Mouse (Mus musculus): ENCODE measurements around the gene Prss8.
"Not testable (repeated sequence)": the region's sequence is repeated elsewhere in the genome, so short reads cannot be mapped to it uniquely, and the experiment has no call there.

Prss8 gene

DNA sequence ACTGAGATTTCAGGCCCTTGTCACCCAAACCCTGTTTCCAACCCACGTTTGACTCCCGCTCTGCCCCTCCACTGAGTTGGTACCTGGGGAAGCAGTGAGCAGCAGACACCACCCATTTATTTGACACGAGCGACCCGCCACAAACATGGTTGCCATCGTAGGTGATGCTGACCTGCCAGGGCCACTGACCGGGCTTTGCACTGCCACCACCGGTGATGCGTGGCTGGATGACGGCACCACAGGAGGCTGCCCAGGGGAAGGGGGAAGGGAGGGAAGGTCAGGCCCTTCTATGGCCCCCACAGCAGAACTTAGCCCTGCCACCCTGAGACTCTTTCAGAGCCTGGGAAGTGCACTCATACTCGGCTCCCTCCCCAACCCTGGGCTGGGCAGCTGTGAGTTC is 2.2 kb downstream of the Prss8 start:
- no peak for DNase-seq

DNA sequence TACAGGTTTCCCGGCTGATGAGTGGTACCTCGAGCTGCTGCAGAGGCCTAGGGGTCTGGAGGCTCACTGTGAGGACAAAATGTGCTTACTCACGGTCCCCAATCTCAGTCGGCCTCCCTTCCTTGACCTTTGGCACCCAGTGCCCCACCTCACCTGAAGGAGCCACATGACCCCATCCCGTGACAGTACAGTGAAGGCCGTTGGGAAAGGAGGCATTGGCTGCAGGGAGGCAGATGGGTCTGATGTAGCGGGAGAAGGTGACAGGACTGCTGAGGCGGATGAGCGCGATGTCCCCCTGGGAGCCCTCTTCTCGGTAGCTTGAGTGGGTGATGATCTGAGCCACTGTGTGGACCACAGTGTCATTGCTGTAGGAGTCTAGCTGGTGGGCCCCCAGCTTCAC is 3.1 kb downstream of the Prss8 start:
- no peak for DNase-seq

DNA sequence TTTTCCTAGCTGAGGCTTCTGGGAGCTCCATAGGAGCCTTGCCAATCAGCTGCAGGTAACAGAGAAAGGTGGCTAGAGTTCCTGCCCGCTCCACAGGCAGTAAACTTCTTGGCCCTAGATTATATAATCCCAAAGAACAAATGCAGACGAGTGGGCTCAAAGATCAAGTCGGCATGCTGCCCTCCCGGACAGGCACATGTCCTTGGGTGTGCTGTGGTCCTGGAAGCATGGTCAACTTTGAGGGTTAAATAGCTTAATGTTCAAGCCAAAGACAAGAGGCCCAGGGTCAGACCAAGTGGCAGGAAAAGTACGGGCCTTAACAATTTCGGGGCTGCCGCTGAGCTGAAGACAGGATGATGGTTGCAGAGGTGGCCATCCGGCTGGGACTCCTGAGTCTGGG is 3.8 kb downstream of the Prss8 start:
- no peak for DNase-seq

DNA sequence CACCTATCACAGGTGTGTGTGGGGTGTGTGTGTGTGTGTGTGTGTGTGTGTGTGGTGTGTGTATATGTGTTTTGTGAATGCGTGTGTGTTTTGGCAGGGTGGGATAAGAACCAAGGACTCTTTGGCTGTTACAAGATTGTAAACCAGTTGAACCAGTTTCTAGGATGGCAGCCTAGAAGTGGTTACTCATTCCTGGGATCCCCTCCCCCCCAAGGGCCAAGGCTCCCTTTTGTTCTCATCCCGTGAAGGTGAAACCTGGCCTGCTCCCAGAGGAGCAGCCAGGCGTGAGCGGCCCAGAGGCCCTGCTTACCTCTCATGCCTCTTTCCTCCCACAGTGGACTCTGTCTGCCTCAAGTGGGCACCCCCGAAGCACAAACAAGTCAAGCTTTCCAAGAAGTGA is 4.7 kb downstream of the Prss8 start:
- no peak for DNase-seq

DNA sequence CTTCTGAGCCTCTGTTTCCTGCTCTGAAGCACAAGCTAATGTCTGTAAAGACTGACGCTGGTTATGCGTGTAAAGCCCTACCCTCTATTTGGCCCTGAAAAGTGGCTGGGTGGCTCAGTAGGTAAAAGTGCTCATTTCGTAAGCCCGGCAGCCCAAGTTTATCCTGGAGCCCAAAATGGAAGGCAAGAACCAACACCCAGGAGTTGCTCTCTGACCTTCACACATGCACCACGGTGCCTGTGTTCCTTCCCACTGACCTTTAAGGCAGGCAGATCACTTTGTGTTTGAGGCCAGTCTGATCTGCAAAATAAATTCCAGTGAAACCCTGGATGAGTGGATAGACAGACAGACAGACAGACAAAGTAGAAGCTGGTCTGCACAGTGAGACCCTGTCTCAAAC is 6.2 kb downstream of the Prss8 start:
- no peak for DNase-seq

DNA sequence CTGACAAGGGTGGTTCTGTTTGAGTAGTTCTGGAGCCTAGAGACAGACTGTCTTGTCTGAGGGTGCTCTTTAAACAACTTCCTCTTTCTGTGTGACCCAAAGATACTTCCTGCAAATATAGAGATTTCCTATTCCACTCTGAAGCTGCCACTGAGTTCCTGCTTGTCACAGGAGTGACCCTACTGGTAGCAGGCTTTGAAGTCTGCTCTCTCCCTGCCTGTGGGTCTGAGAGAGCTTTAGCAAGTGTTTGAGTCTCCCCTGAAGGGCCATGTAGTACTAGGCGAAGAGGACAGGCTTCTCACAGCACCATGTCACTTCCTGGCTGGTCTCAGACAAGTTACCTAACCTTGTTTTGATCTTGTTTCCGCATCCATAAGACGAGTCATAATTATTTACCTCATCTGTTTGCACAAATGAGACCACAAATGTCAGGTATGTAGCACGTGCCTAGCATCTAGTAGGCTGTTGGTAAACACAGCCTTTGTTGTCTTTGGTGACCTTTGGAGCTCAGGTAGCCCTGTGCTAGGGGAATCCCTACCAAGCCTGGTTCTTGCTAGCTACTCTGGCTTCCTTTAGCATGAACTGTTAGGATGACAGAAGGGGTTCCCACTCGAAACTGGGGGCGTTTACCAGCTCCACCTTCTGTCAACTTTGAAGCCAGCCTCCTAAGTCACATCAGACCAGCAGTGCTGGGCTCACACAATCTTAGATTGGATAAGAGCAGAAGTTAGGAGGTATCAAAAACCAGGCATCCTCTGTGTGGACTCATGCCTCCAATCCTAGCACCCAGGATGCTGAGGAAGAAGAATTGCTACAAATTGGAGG is 7.2 kb downstream of the Prss8 start:
- DNase-seq = peak in 1 of 2 experiments; percentile 39

DNA sequence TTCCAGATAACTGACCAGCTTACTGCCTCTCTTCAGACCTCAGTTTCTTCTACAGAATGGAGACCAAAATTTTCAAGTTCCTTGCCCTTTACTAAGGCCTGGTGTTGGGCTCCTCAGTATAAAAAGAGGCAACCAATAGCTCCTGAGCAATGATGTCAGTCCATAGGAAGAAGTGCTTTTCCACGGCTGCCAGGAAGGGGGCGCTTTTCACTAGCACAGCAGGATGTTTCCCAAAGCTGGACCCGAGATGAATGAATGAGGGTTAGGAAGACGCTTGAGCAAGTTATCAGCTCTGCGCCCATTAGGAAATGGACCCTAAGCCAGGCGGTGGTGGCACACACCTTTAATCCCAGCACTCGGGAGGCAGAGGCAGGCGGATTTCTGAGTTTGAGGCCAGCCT is 8.4 kb downstream of the Prss8 start:
- no peak for DNase-seq

DNA sequence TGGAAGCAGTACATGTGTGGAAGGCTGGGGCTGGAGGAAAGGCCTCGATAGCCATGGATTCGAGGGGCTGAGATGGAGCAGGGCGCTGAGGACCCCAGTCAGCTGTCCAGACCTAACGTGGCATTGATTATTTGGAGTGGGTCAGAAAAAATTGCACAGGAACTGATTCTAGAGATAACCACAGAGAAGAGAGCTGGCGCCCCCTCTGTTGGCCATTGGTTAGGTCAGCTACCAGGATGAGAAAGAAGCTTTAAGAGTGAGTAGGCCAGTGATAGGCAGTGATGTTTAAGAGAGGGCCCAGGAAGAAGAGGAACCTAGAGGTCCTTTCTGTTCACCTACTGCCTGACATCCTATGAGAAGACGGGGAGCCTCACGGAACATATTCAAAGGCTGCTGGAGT is 10.6 kb downstream of the Prss8 start:
- DNase-seq = peak in 1 of 2 experiments; percentile 33

DNA sequence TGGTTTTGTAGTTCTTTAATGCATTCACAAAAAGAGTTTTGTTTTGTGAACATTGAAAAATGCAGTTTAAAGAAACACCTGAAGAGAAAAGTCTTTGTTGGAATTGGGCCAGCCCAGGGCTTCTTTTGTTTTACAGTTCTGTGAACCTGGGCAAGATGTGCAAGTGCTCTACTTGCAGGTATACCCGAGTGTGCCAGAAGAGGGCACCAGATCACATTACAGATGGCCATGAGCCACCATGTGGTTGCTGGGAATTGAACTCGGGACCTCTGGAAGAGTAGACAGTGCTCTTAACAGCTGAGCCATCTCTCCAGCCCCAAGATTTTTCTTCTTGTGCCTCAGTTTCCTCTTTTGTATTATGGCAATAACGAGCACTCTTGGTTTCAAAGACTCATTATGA is 11.7 kb downstream of the Prss8 start:
- peak in 1 of 2 experiments; percentile 70 for DNase-seq

DNA sequence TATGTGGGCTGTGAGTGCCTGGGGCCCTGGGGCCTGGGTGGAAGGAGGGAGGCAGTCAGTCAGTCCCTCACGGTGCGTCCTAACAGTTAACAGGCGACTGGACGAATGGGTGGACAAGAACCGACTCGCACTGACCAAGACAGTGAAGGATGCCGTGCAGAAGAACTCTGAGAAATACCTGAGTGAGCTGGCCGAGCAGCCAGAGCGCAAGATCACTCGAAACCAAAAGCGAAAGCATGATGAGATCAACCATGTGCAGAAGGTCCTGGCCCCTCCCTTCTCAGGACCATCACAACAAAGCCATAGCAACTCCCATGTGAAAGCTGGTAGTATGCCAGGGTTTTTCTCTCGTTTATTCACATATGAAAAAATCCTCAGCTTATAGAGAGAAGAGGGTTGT is 14.6 kb downstream of the Prss8 start:
- no peak for DNase-seq

DNA sequence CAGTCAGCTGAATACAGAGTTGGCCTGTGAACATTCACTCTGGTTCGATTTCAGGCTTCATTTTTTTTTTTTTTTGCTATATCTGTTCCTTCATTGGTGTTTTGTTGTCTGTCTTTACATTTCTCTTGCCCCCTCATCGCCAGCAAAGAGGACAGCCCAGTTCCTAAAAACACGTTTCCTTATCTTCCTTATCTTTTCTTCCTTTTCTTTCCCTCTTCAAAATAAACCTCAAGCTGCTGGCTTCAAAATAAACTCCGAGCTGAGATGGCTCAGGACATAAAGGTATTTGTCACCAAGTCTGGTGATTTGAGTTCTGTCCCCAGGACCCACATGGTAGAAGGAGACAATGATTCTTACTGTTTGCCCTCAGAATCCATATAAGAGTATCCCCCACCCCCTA is 17.0 kb downstream of the Prss8 start:
- no peak for DNase-seq

DNA sequence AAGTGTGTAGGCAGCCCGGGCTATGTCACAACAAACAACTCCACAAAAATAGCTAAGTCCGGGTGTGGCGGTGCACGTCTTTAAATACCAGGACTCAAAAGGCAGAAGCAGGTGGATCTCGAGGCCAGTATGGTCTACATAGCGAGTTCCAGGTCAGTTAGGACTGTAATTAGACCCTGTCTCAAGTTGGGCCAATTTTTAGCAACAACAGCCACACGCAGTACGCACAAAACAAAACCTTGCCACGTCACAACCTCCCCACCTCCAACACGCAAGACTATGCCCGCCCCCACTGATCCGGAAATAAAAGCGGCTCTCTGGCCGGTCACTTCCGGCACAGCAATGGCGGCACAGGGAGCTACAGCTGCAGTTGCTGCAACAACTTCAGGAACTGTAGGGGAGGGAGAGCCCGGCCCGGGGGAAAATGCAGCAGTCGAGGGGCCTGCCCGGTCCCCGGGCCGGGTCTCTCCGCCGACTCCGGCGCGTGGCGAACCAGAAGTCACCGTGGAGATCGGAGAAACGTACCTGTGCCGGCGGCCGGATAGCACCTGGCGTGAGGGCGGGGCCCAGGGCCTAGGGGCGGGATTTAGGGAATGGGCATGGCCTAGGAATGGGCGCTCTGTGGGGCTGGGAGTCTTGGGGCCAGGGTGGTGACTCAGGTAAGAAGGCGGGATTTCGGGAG is 17.6 kb downstream of the Prss8 start, which contains the start of gene Kat8:
Gene Kat8, plus strand, starts transcription at position 327 of the 682 bp plus-strand sequence.
- DNase-seq = peak; percentile 69 to 79

DNA sequence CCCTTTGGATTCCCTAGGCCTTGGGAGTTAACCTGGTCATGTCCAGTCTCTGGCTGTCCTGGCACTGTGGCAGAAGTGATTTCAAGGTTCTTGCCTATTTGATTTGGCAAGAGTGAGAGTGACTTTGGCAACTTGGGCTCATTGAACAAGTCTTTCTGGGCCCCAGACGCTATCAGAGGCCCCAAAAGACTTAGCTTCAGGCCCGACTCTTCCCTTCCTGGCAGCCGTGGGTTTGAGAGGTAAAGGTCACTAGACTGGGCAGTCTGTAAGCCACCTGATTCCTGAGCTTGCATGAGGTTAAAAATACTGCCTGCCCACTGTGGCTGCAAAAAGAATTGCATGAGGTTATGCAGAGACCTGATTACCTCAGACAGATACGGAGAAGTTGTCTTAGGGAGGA is 21.2 kb downstream of the Prss8 start:
- DNase-seq = no peak

DNA sequence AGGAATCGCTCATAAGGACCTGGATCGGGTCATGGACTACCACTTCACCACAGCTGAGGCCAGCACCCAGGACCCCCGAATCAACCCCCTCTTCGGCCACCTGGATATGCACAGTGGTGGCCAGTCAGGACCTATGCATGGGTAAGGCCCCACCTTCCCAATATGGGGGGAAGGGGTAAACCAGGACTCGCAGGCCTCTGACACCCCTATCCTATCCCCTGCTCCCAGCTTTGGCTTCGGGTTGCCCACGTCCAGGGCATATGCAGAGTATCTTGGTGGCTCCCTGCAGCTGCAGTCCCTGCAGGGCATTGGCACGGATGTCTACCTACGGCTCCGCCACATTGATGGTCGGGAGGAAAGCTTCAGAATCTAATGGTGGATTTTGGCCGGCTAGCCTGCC is 22.0 kb downstream of the Prss8 start:
- DNase-seq = no peak

DNA sequence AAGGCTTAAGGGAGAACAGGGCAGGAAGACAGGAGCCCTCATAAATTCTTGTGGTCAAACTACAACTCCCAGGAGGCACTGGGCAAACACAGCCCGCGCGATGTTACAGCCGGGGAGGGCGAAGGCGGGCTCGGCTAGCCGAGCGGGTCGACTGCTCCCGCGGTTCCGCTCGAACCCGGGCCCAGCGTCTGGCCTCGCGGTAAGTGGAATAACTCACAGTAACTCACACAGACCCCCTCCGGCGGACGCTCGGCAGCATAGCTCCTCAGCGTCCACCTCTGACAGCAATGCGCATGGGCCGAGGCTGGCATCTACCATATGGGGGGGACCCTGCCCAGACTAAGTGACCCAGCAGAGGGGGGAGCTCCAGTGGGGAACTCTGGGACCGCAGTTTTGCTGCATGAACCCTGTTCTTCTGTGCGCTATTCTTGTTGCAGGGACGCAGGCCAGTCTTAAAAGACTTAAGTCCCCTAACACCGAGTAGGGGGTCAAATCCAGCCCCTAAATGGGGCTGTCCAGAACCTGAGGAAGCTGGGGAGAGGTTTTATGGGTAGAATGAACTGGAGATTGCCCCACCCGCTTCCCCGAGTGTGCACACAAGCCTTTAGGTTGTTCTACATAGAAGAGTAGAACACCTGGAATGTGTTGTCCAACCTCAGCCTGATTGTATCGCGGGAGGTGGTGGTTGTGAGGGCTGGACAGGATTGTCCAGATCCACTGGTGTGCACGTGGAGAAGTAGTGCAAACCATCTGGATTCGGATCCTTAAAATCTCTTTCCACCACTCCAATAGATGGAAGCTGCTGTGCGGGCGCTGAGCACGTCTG is 25.7 kb downstream of the Prss8 start, which contains the start of gene Bckdk:
Gene Bckdk, plus strand, starts transcription at position 112 of the 826 bp plus-strand sequence.
- peak; percentile 58 to 70 for DNase-seq

DNA sequence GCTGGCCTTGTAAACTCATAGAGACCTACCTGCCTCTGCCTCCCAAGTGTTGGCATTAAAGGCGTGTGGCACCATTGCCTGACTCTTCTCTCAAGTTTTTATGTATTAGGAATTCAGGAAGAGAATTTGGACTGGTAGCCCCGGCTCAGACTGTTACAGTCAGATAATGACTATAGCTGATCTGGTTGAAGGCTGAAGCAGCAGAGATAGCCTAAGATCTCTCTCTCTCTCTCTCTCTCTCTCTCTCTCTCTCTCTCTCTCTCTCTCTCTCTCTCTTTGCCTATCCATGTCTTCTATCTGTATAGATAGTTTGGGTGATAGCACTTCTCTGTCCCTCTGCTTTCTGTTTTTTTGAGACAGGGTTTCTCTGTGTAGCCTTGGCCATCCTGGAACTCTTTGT is 28.1 kb downstream of the Prss8 start:
- no peak for DNase-seq

DNA sequence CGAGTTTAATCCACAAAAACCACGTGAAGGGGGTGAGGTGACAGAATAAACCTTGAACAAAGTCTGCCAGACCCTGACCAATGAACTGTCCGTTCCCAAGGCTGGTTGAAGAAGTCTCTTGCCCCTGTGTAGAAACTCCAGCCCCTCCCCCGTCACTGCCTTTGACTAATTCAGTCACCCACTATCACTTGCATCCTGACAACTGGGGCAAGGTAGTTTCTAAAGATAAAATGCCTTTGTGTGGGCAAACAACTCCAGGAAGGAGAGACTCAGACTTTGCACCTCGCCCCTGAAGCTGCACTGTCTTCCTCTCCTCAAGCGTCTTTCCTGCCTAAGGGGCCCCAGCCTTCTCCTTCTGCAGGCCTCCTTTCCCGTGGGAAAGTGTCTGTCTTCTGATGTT is 29.9 kb downstream of the Prss8 start:
- DNase-seq = no peak

DNA sequence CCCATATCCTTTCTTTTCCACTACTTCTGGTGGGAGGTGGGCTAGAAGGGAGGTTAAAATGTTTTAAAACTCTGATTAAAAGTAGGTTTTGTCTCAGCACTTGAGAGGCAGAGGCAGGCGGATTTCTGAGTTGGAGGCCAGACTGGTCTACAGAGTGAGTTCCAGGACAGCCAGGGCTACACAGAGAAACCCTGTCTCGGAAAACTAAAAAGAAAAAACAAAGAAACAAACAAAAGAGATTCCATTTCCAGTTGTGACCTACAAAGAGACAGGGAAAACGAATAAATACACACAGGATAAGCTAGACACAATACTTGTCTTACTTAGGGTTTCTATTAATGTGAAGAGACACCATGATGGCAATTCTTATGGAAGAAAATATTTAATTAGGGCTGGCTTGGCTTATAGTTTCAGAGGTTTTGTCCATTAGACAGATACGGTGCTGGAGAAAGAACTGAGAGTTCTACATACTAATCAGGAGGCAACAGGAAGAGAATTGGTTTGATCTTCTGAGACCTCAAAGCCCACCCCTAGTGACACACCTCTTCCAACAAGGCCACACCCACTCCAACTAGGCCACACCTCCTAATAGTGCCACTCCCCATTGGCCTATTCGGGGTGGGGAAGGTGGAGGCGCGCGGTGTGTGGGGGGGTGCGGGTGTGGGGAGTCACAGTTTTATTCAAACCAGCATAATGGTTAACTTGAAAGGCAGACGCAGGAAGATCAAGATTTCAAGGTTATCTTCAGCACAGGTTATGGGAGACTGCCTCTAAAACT is 31.5 kb downstream of the Prss8 start:
- no peak for DNase-seq

DNA sequence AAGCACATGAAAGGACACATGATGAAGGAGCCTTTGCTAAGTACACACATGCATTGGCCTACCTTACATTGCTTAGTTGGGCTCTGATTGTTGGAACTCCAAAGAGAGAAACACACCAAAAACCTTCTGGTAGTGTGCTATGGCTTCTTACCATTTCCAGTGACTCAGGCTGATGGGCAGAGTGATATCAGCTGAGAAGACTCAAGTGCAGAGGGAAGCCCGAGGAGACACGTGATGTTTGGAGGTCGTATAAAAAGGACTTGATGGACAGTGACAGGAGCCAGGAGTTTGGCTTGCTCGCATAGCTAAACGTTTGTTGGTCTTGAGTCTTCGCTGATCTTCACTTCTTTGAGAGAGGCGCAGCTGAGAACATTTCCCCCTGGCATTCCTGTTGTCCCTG is 32.4 kb downstream of the Prss8 start:
- DNase-seq = no peak

DNA sequence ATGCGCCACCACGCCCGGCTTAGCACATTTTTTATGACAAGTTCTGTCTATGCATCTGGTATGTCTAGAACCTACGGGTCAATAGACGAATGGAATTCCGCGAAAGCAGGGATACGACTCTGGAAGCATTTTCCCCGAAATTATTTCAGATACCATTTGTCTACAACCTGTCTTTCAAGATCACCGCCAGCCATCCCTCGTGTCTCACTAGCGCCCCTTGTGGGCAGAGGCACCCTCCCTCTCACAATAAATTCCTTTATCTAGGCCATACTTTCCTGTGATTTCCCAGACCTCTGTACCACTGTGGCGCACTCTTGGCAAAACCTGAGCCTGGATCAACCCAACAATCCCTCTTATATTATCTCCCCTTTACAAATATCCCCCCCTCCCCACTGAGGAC is 33.5 kb downstream of the Prss8 start:
- peak; percentile 45 to 71 for DNase-seq

DNA sequence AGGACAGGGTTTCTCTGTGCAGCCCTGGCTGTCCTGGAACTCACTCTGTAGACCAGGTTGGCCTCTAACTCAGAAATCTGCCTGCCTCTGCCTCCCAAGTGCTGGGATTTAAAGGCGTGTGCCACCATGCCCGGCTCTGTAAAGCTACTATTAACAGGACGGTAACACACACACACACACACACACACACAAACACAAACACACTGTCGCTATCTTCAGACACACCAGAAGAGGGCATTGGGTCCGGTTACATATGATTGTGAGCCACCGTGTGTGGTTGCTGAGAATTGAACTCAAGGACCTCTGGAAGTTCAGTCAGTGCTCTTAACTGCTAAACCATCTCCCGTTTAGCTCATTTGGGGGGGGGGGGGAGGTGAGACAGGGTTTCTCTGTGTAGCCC is 34.0 kb downstream of the Prss8 start:
- not testable (repeated sequence) for DNase-seq

DNA sequence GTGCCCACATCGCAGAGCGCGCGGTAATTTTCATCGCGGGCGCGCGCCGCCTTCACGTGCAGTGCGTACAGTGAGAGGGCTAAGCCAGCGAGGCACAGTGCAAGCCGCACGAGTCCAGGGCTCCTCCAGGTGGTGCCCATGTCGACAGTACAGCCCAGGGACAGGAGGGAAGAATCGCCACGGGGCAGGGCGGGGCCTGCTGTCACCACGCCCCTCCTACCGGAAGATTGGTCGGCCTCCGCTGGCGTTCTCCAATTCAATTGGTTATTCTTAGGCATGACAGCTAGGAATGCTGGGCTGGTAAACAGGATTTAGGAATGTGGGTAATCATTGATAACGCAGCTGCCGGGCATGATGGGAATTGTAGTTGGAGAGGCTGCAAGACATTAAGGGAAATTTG is 34.5 kb downstream of the Prss8 start, which contains the start of the genes Gm21974 and Vkorc1:
Gene Gm21974, minus strand, starts transcription at position 13 of the 400 bp plus-strand sequence.
Gene Vkorc1, minus strand, starts transcription at position 176 of the 400 bp plus-strand sequence.
- DNase-seq = peak; percentile 85 to 93
